Mouse (Mus musculus) urinary bladder, postnatal 4 days (tissue): ENCODE results near the gene Map6.
A peak's percentile ranks its signal among the peaks of the same experiment; 100 is the strongest.

ENCODE experiments used
- DNase-seq, 2 experiments: peaks; one replicate each; pipeline ENCODE4 v3.0.0; 2021 to 2022; ENCODE audit warnings: low spot score in 2 of 2

The Map6 gene

GRCm38 (mm10) chr7:99313253-99313652 is 46.0 kb downstream of the Map6 start:
- no peak for DNase-seq

GRCm38 (mm10) chr7:99314565-99314964 is 47.3 kb downstream of the Map6 start:
- DNase-seq = no peak

- DNase-seq = no peak
Measured at GRCm38 (mm10) chr7:99316207-99316606, 49.0 kb downstream of the Map6 start.

GRCm38 (mm10) chr7:99317475-99317874 is 50.2 kb downstream of the Map6 start:
- DNase-seq = no peak

GRCm38 (mm10) chr7:99320524-99320923 is 53.3 kb downstream of the Map6 start:
- no peak for DNase-seq

GRCm38 (mm10) chr7:99322691-99323320 is 55.6 kb downstream of the Map6 start:
- no peak for DNase-seq

GRCm38 (mm10) chr7:99323321-99323700 is 56.1 kb downstream of the Map6 start:
- no peak for DNase-seq

GRCm38 (mm10) chr7:99324810-99325209 is 57.6 kb downstream of the Map6 start:
- DNase-seq = no peak

GRCm38 (mm10) chr7:99326128-99326527 is 58.9 kb downstream of the Map6 start:
- DNase-seq = no peak

GRCm38 (mm10) chr7:99328847-99329246 is 61.6 kb downstream of the Map6 start:
- no peak for DNase-seq

- no peak for DNase-seq
Measured at GRCm38 (mm10) chr7:99330012-99330411, 62.8 kb downstream of the Map6 start.

- peak; percentile 72 to 90 for DNase-seq
Measured at GRCm38 (mm10) chr7:99332774-99333480, 65.7 kb downstream of the Map6 start.

- DNase-seq = no peak
Measured at GRCm38 (mm10) chr7:99340736-99341135, 73.5 kb downstream of the Map6 start.

GRCm38 (mm10) chr7:99343577-99343976 is 76.3 kb downstream of the Map6 start:
- DNase-seq = no peak

GRCm38 (mm10) chr7:99347268-99347667 is 80.0 kb downstream of the Map6 start:
- no peak for DNase-seq

GRCm38 (mm10) chr7:99348883-99349282 is 81.6 kb downstream of the Map6 start:
- no peak for DNase-seq

GRCm38 (mm10) chr7:99349782-99350720 is 82.8 kb downstream of the Map6 start:
- DNase-seq = no peak

- DNase-seq = peak in 1 of 2 experiments; percentile 59
Measured at GRCm38 (mm10) chr7:99351104-99351801, 84.0 kb downstream of the Map6 start.

- DNase-seq = no peak
Measured at GRCm38 (mm10) chr7:99351802-99352517, 84.7 kb downstream of the Map6 start.

GRCm38 (mm10) chr7:99352526-99353400 is 85.5 kb downstream of the Map6 start, which contains the start of gene Serpinh1:
TSS of gene Serpinh1 (minus strand) at chr7:99353239.
- peak; percentile 93 to 94 for DNase-seq
